Mouse (Mus musculus) layer of hippocampus, adult 2 months (tissue): ENCODE data around the gene Ankrd12. TPM values are rescaled to one million over a fixed set of nuclear protein-coding genes. Genes with fewer than 3 reads are reported as not detected.
"Not testable (repeated sequence)": the region's sequence is repeated elsewhere in the genome, so short reads cannot be mapped to it uniquely, and the experiment has no call there.

Experiments
- DNase-seq, 2 experiments: peaks; one replicate each; pipeline ENCODE4 v3.0.0; 2022; ENCODE audit warnings: low spot score in 2 of 2
- H3K27ac ChIP-seq: fragments of 200-600 bp; 2 replicates; pipeline ENCODE4 v1.8.1; 2022
- H3K4me3 ChIP-seq: fragments of 200-600 bp; 2 replicates; pipeline ENCODE4 v1.8.1; 2022; ENCODE audit warnings: mild to moderate bottlenecking
- CTCF ChIP-seq: fragments of 200-600 bp; conservative IDR thresholded peaks from 2 replicates; pipeline ENCODE4 v1.8.1; 2022; ENCODE audit warnings: antibody characterized with exemption, mild to moderate bottlenecking, moderate library complexity
- total RNA-seq, 2 experiments: library from RNA; stranded (reverse); gene quantifications; 2 replicates each; pipeline ENCODE4 v1.2.3; 2021

Gene Ankrd12
- total RNA-seq, 2 experiments from 2014 or later: 229 to 237 TPM

DNA sequence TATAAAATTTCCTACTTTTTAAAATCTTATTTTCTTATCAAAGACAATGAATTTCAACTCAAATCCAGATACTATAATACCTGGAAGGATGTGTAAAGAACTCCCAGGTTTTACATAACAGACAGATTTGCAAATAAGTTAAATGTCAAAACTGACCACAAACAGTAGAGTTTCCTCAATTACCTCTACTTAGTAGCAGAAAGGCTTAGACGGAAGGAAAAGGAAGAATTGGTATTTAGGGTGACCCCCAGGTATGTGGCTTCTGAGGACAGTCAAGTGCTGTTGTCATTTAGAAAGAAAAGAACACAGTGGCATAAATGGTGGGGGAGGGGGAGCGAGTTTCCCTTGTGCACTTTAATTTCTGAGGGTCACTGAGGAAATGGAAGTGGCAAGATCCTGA lies 65.1 kb downstream of the Ankrd12 start:
- H3K27ac ChIP-seq: no peak overlapping the region

DNA sequence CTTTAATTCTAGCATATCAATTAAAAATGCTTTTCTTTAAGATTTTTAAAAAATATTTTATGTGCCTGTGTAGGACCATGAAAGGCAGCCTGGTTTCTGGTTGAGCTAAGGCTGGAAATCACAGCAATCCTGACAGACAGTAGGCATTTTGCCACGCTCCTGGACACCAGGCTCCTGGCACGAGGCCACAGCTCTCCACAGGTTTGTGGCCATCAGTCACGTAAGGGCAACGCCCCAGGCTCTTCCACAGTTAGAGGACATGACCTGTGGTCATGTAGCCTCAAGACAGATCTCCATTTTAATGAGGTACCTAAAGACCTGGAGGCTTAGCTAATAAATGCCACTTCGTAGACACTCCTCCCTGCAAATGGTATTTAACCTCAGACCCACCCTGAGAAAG lies 69.0 kb downstream of the Ankrd12 start:
- DNase-seq: no peak
- H3K4me3 ChIP-seq: no peak overlapping the region
- TF ChIP-seq CTCF: no peak
- no peak overlapping the region for H3K27ac ChIP-seq

More for the DNA sequence above, 65.1 kb downstream of the Ankrd12 start:
- H3K4me3 ChIP-seq: no peak overlapping the region
- no peak for TF ChIP-seq CTCF
- no peak for DNase-seq

DNA sequence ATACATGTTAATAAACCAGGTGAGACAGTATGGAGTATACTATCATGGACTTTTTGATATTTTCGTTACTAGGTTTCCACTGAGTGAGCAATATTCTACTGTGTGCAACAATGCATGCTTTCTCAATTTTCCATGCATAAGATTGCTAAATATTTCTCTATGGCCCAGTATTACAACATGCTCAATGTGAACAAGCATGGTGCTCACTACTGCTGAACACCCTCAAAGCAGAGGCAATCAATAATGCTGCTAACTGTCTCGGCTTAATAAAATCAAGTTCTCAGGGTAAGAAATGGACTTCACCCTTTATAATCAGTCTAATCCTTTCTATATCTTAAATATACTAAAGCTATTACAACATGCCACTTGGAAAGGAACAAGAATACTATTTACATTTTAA lies 69.4 kb downstream of the Ankrd12 start:
- DNase-seq: no peak
- no peak overlapping the region for H3K4me3 ChIP-seq
- no peak for TF ChIP-seq CTCF
- no peak overlapping the region for H3K27ac ChIP-seq

DNA sequence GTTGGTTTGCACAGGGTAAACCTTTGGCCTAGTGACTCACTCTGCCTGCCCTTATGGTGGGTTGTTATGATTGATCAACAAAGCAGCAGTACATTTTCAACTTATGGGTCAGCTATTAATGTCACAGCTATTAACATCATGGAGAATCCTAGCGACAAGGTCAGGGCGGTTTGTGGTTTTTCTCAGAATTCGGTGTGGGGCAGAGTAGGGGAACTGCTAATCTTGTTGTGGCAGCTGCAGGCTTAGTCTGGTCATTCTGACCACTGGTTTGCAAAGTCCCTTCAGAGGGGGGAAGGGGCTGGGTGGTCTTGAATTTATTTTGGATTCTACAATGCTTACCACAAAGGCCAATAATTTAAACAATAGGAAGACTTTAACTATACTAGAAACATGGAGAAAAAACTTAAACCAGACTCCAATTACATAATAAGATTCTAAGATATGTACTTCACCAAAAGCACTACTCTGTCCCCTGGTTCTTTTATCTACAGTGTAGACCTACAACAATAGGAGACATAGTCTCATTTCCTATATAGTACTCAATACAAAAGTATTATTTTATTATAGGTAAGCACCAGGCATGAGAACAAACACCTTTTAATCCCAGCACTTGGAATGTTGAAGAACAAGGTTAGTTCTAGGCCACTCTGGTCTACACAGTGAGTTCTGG lies 88.6 kb downstream of the Ankrd12 start:
- DNase-seq: no peak
- no peak for TF ChIP-seq CTCF
- no peak overlapping the region for H3K27ac ChIP-seq

DNA sequence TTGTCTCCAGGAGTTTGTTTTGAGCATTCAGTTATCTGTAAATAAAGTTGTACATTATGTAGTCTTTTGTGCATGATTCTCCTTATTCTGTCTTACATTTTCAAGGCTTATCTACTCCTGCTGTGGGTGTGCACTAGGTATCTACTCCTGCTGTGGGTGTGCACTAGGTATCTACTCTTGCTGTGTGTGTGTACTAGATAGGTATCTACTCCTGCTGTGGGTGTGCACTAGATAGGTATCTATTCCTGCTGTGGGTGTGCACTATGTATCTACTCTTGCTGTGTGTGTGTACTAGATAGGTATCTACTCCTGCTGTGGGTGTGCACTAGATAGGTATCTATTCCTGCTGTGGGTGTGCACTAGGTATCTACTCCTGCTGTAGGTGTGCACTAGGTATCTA lies 100.2 kb downstream of the Ankrd12 start:
- not testable (repeated sequence) for H3K27ac ChIP-seq, H3K4me3 ChIP-seq, DNase-seq

More for the DNA sequence above, 88.6 kb downstream of the Ankrd12 start:
- no peak overlapping the region for H3K4me3 ChIP-seq

DNA sequence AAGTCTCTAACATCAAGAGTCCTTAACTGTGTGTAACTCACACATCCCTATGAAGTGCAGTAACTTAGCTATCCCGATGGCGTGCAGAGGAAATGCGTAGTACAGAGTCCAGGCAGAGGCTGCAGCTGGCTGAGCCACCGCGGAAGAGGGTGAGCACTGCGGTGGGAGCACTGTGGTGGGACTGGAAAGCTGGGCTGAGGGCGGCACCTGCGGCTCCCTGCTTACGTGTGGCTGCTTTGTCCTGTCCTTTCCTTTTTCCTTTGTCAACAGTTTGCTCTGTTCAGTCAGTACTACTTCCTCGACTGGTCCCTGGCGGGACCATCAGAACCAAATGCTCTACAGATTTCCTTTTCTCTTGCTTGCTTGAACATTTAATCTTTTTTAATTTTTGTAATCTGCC lies 109.1 kb downstream of the Ankrd12 start:
- TF ChIP-seq CTCF: no peak
- no peak for DNase-seq
- Histone ChIP-seq H3K27ac (no peak overlapping the region), H3K4me3 (no peak overlapping the region)

DNA sequence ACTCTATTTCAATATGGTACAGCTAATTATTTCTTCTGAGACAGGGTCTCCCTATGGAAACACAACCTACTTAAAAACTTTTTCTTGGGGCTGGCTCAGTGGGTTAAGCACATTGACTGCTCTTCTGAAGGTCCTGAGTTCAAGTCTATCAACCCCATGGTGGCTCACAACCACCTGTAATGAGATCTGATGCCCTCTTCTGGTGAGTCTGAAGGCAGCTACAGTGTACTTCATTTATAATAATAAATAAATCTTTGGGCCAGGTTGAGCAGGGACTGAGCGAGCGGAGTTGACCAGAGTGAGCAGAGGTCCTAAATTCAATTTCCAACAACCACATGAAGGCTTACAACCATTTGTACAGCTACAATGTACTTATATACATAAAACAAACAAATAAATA lies 114.6 kb downstream of the Ankrd12 start:
- peak; percentile 64 for TF ChIP-seq CTCF
- DNase-seq: no peak

DNA sequence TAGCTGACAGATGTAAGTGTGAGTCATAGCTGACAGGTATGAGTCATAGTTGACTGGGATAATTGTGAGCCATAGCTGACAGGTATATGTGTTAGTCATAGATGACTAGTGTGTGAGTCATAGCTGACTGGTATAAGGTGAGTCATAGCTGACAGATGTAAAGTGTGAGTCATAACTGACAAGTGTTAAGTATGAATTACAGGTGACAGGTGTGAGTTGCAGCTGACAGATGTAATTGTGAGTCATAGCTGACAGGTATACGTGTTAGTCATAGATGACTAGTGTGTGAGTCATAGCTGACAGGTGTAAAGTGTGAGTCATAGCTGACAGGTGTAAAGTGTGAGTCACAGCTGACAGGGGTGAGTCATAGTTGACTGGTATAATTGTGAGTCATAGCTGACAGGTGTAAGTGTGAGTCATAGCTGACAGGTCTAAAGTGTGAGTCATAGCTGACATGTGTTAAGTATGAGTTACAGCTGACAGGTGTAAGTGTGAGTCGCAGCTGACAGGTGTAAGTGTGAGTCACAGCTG lies 115.2 kb downstream of the Ankrd12 start:
- no peak for DNase-seq
- Histone ChIP-seq H3K4me3 (no peak overlapping the region), H3K27ac (no peak overlapping the region)
- no peak for TF ChIP-seq CTCF

More for the DNA sequence above, 114.6 kb downstream of the Ankrd12 start:
- no peak overlapping the region for H3K4me3 ChIP-seq
- H3K27ac ChIP-seq: no peak overlapping the region

DNA sequence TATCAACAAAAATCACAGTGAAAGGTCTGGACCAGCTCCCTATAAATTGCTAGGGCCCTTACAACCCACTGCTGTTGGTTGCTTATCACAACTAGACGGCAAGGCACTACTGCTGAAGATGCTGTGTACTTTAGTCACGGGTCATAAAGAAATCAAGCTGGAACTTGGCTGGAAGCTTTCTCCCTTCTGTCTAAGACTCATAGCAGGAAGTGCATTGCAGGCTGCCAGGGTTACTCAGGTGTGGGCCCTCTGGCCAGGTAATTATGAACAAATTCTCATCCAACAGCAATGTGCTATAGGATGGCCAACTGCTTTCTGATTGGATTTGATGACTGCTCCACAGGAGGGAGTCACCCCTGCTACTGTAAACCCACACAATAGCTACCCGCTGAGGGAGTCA lies 117.9 kb downstream of the Ankrd12 start:
- TF ChIP-seq CTCF: no peak
- H3K4me3 ChIP-seq: no peak overlapping the region
- no peak for DNase-seq
- H3K27ac ChIP-seq: no peak overlapping the region

DNA sequence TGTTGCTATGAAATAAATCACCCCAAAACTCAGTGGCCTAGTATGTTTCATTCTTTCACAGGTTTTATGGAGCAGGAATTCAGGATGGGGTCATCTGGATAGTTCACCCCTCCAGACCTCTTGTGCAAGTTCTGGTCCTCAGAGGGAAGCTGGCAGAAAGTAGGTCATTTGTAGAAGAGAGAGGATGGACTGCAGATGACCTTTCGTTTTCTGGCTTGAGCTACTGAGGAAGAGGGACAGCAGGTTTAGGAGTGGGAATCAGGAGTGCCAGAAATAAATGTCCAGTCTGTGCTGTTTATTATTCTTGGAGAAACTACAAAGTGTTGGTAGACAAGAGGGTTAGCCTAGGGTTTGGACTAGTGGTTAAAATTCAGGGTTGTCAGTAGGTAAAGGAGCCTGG lies 118.5 kb downstream of the Ankrd12 start:
- TF ChIP-seq CTCF: no peak
- DNase-seq: no peak
- Histone ChIP-seq H3K27ac (no peak overlapping the region), H3K4me3 (no peak overlapping the region)

DNA sequence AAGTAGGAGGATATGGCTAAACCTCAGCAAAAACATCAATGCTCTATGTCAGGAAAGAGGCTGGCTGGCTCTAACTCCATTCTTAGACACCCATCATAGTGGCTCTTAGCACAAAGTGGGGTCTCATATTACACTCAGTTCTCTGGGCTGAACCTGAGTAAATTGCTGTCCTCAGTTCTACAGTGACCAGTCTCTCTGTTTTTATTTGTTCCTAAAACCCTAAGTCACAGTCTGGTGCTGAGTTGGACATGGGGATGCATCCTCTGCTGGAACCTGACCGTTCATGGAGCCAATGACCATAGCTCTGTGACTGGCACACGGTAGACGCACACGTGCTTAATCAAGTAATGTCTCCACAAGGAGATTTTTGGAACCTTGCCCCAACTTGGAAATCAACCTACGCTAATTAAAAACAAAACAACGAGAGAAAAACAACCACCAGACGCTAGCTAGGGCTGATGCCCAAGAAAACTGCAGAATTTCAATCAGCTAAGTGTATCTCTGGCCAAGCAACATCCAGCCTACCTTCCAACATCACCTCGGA lies 119.0 kb downstream of the Ankrd12 start:
- H3K4me3 ChIP-seq: no peak overlapping the region
- H3K27ac ChIP-seq: peak overlapping the region; percentile 28; the same call in 1 of the 2 replicates
- no peak for DNase-seq
- TF ChIP-seq CTCF: no peak

DNA sequence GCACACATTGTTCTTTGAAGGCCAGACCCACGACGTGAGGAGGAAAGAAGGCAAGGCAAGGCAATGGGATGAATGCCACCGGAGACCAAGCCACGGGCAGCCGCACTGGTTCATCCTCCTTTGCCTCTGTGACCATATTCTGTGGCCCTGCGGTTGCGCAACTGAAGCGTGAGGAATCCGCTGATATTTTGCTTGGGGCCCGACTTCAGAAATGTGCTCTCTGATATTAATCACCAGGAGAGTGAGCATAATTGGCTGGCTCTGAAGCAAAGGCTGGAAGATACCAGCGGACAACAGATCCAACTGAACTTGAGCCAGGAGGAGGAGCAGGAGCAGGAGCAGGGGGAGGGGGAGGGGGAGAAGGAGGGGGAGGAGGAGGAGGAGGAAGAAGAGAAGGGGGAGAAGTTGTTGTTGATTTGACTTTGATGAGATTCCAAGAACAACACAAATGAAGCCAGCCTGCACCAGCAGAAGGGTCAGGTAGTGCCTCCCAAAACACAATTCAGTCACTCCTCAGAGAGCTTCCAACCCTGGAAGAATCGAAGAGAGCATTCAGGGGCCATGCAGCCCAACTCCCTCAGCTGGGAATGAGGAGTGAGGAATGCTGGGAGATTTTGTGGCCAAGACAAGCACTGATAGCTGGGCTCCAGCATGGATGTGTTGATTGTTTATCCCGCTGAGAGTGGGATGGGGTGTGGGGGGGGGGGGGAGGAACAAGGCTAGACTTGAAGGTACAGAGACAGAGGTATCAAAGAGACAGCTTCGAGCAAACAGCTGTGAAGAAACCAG lies 119.7 kb downstream of the Ankrd12 start:
- Histone ChIP-seq H3K4me3 (no peak overlapping the region), H3K27ac (peak overlapping the region; percentile 28; the same call in 1 of the 2 replicates)
- DNase-seq: no peak
- no peak for TF ChIP-seq CTCF

DNA sequence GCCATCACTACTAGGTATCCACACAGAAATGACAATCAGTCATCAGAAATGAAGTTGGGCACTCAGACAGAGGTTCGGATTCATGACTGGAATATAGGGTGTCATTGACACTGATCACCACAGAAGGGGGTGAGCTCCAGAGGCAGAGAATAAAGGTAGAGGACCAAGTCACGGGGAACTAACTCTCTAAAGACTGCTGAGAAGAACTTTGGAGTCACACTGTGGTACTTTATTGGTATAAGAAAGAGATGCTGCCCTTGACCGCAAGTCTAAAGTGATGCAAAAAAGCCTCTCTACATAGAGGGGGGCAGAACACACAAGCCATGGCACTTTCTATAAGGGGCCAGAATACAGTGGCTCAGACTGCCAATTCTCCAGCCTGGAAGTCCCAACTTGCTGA lies 120.7 kb downstream of the Ankrd12 start:
- Histone ChIP-seq H3K27ac (no peak overlapping the region), H3K4me3 (no peak overlapping the region)
- TF ChIP-seq CTCF: no peak
- DNase-seq: no peak
